Mouse (Mus musculus) adrenal gland, adult 8-10 months (tissue): Measurements from ENCODE around the gene Tctex1d1. TPM values are rescaled to one million over a fixed set of nuclear protein-coding genes. Genes with fewer than 3 reads are reported as not detected.

ENCODE experiments used
- DNase-seq: peaks from one replicate; pipeline ENCODE4 v3.0.0; 2022
- total RNA-seq, 4 experiments: library from RNA; stranded (reverse); gene quantifications; 2 replicates each; pipeline ENCODE4 v1.2.4; 2022

Gene Tctex1d1
- total RNA-seq, 4 experiments from 2014 or later = not detected

DNA sequence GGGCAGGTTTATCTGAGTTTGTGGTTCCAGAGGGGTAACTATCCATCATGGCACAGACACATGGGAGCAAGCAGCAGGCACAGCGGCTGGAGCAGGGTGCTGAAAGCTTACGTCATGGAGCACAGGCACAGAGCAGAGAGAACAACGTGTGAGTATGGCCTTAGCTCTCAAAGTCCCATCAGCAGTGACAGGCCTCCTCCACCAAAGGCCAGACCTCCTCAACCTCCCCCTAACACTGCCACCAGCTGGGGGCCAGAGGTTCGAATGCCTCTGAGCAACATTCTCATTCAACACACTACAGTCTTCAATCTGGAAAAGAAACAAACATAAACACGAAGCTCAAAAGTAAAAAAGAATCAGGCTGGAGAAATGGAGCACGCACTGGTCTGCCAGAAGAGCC, 10.1 kb downstream of the Tctex1d1 start:
- no peak for DNase-seq

DNA sequence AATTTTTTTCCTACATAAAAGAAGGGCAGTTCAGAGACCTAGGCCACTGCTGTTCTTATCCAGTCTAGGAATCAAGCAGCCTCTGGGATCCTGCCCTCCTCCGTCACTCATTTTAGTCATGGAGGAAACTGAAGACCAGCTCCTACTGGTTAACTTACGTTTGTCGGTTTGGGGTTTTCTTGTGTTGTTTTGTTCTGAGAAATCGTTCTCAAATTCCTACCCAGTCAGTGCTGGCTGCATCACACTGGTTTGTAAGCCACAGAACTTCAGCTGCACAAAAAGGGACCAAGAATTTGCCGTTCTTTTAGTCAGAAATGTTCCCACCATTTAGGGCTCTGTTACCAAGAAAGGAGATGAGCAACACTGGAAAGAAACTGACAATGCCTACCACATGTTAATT, 11.0 kb downstream of the Tctex1d1 start:
- no peak for DNase-seq

DNA sequence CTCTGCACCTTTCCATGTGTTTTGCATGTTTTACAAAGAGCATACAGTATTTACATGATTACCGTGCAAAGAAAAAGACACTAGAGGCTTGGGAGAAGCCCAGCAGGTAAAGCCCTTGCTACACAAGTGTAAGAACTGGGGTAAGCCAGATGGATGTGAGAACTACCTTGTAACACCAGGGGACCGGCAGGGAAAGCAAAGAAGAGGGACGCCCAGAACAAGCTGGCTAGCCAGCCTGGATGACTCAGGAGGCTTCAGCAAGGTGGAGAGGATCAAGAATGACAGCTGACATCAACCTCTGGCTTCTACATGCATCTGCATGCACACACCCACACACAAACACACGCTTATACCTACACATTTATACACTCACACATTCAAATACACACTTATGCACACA, 11.6 kb downstream of the Tctex1d1 start:
- DNase-seq = no peak

DNA sequence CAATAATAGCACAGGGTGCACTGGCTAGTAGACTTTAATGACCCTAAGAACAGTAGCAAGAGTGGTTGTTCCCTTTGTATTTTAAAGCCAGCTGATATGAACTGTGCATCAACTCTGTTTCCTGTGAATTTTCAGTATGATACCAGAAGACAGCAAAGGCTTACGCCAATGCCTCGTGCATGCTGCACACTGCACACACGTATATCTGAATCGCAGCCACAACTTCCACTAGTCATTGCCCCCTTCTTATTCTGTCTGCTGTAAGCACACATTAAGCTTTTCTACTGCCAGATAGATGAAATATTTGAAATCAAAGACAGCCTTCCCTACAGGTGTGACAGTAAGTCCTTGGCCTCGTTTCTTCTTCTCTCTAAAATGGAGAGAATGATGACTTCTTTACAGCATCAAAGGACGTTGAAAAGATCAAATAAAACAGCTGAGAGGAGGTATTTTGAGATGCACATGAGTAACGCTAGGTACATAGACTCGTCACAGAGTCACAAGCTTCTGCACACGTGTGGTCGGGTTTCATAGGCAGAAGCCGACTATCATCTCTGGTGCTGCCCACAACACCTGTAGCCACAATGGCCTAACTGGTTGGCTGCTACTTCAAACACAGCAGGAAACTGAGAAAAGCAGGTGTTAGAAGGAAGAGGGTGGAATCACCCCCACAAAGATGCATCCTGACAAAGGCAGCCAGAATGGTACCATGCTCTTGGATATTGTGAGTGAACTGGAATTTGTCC, 12.4 kb downstream of the Tctex1d1 start:
- DNase-seq = no peak

DNA sequence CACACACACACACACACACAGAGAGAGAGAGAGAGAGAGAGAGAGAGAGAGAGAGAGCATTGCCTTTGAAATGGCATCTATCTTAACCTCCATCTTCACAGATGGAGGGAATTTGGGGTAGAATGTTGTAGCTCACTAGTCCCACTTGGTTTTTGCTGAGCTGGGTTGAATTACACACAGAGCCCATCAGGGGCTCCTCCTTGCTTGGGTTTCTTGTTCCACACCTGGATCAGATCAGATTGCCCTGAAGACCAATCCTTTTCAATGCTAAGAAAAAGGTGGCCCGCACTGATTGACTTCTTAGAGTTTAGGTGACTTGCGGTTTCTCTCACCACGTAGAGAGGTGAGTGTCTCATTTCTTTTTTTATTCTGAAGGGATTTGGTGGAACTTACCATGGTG, 13.3 kb downstream of the Tctex1d1 start:
- no peak for DNase-seq

DNA sequence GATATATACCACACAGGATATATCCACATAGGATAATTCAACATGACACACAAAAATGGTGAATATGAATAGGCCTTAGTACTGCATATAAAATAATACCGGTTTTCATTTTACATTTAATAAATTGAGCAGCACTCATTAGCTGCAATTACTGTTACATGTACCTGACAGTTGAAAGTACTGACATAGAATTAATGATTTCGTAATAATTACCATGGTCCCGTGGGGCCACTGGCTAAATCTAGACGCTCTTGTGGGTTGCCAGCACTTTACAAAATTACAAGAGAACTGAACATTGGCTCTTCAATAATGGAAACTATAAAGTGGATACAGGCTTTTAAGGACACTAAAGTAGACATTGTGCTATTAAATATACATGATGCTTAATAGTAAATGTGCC, 26.3 kb downstream of the Tctex1d1 start:
- no peak for DNase-seq

DNA sequence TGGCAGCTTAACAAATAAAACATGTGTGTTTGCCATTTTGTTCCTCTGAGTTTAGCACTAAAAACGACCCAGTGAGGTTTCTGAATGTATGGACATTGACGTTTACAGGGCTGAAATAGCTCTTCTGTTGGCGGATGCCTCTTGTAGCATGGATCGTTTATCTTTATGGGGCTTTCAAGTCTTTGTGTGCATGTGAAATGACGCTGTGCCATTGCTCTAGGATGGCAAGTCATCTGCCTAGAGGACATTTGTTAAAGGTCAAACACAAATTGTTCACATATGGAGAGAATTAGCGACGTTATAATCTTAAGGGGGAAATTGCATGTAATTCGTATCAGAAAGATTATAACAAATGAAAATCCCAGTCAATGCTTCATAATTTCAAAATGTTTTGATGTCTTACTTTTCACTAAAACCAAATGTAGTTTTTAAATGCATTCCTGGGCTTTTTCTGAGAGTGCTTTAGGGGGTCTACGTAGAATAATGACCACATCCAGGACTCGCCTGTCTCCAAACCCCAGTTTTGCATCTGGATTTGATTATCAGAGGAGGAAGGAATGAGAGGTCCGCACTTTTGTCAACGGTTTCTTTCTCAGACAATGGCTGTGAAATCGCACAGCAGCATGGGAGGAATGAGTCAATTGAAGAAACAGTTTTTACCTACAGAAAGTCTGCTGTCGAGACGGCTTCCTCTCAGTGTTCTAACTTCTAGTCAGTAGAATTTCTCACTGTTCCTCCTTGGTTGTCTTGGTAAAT, 27.0 kb downstream of the Tctex1d1 start:
- DNase-seq = no peak

DNA sequence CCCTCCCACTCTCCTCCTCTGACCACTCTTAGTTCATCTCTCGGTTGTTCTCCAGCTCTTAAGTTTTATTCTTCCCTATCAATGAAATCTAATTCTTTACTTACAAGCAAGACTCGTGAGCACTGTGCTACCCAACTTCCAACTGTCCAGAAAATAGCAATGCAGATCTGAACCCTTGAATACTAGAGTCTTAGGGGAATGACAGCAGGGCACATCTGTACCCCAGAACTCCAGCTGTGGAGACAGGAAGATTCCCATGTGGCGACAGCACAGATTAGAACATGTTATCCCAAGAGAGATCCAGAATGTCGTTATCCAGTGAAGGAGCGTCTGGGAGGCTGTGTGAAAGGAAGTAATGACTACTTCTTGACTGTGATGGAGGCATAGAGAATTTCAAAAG, 27.9 kb downstream of the Tctex1d1 start:
- no peak for DNase-seq

DNA sequence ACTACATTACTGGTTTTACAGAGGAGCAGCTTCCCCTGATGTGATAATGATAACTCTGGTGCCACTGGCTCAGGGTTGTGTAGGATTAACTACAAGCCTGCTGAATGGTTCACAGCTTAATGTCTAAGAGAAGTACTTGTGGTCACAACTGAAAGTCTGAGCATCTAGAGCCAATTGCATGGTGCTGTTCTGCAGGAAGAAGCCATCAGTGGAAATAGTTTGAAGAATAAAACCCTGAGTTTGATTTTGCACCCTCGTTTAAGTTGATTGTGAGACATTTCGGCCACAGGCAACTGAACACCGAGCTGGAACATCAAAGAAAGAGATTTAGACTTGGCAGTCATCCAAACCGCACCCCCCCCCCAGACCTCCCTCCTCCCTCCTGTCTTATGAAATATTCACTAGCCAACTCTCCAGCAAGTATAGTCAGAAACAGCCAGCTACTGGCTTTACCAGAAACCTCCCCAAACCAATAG, 28.6 kb downstream of the Tctex1d1 start:
- no peak for DNase-seq

DNA sequence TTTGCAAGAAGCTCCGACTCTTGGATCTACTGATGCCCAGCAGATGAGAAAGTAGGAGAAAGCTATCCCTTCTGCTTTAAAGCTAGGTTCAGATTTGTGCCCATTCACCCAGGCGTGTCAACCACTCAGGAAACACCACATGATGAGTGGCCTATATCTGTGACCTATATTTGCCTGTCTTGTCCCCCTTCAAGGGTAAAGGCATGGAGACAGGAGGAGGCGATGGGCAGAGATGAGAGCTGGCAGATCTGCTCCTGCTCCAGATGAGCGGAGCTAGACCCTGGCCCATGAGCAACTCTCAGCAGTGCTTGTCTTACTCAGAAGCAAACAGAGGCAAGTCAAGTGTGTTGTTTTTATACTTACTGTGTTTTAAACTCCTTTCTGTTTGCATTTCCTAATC, 32.3 kb downstream of the Tctex1d1 start:
- no peak for DNase-seq

DNA sequence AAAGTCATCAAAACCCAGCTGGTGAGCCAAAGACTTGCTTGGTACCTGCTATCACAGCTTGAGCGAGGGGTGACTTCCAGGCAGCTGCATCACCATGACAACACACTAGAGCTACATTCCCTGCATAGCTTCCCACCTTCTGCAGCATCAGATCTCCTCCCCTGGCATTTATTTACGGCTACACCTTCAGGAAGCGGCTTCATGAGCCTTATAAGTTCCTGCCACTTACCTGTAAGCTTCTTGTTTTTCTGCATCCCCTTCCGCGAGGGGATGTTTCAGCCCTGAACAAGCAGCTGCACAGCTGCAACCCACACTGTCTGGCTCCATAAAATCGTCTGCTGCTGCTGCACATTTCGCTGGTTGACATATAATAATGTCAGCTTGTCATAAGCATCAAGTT, 33.4 kb downstream of the Tctex1d1 start:
- DNase-seq = no peak

DNA sequence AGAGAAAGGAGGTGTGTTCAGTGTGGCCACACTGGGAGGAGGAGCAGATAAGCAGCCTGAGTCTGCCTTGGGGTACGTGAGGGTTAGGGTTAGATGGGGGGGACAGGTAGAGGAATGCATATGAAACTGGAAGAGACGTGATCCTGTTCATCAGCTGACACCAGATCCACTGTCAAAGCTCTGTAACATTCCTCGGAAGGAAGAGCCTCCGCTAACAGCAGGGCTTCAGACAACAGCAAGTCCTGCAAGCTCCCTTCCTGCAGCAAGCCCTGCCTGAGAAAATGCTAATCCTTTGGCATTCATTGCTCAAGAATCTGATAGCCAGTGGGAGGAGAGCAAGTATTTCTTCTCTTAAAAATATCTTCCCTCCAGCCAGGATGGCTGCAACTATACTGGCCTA, 35.1 kb downstream of the Tctex1d1 start:
- no peak for DNase-seq

DNA sequence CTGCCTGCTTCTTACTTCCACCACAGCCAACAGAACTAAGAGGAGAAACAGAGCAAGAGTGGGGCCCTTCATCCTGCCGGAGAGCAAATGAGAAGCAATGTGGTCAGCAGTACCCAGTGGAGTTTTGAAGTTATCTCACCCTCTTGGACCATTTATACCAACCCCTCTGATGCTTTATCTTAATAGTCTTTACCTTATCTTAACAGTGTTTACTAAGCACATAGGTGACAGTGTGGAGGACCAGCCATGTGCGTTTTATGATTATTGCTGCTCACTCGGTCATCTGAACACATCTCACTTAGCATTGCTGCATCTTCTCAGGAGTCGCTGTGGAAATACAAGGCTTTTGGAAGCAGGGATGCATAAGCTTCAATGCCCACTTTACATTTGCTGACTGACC, 48.2 kb downstream of the Tctex1d1 start, which contains the start of gene Insl5:
Insl5 (minus strand) TSS at position 222 of the 400 bp plus-strand sequence.
- DNase-seq = no peak

DNA sequence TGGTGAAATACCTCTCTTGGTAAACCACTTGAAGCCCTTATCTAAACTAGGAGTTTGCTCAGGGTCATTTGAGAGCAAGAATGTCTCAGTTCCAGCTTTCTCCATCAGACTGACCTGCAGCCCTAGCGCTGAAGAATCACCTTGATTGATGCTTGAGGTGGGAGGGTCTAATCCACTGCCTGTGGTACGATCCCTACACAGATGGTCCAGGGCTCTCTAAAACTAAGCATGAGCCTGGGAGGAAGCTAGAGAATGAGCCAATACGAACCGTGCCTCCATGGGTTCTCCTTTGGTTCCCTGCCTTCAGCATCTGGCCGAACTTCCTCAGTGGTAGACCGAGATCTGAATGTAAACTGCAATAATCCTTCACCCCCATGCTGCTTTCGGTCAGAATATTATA, 49.3 kb downstream of the Tctex1d1 start:
- DNase-seq = no peak

DNA sequence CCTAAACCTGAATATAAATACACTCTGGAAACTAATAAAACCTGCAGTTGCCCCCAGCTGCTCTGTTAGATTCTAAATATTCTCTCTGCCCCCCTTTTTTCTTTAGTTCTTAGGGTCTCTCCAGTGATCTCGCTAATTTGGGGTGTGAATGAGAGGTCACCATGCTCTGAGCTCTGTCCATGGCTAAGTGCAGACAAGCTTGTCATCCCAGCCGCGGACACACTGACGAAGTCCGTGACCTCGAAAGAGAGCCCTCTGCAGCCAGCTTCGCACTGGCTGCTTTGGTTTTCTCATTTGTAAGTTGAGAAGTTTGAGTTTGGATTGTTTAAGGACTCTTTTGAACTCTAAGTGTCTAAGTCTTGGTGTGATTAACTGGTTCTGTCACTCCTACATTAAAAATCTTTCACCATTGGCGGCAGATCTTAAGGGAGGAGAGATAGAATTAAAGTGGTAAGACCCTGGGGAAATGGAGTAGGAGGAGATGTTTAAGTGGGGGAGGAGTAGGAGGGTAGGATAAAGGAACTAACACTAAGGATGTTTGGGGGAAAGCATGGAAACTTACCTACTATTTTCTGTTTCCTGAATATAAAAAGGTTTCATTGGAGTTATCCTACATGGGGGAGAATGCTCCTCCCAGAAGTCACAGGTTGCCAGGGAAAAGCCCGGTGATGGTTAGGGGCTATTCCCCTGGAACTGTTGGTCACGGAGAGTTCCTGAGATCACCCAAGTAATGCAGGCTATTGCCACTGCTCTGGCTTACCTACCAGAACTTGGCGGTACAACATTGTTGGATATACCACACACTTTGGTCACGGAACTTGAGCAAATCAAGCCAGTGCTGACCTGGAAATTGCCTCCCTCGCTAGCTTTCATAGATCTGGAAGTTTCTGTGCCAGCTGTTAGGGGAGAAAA, 50.0 kb downstream of the Tctex1d1 start:
- DNase-seq = no peak

DNA sequence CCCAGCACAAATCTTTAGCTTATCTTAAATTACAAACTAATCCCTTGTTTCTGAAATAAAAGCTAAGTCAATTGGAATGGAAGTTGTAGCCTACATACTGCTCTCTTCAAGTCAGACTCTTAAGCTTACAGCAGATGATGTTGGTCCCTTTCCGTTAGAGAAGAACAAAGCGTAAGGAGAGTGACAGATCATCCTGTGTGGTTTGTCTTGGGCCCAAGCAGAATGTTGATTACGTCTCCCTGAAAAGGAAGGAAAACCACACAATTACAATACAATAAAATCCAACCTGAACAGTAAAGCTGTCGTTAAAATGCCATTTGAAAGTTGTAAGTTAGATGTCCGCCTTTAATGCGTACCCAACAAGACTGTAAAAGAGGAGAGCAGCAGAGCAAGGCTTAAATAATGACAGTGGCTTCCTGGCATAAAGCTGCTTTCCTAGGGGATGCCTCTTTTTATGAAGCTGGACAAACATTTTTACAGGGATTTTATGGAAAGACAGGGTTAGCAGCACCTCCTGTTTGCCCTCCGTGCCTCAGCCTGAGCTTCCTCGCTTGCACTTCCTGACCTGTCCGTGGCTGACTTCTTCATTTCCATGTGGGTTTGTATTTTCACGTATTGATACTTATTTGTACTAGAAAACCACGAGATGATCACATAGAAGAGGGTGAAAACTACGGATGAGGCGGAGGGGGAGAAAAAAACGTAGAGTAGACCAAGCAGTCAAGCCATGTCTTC, 60.9 kb downstream of the Tctex1d1 start:
- no peak for DNase-seq

DNA sequence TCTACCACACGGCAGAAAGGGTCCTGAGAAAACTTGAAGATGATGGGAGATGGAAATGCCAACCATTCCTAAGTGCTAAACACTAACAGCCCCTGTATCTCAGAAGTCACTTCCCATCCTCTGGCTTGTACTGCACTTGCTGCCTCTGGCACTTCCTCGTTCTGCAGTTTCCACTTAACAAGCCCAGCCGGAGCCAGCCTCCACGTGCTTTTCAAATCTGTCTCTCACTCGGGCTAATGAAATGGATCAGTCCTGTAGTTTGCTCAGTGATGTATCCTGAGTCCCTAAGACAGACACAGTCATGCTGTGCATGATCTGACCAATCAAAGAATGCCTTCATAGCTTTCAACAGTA, 61.4 kb downstream of the Tctex1d1 start:
- no peak for DNase-seq

DNA sequence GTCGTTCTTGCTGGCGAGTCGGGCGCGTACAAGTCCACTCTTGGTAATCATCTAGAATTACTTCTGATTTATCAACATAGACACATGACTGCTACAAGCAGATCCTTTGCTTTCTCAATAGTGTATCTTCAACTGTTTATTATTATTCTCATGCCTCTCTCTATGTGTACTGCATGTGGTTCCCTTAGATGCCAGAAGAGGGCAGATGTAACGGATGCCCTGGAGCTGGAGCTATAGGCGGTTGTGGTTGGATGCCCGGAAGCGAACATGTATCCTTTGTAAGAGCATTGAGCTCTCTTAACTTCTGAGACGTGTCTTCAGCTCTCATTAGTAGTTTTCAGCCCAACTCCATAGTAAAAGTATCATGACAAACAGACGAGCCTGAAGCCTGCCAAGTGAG, 64.6 kb downstream of the Tctex1d1 start:
- no peak for DNase-seq

DNA sequence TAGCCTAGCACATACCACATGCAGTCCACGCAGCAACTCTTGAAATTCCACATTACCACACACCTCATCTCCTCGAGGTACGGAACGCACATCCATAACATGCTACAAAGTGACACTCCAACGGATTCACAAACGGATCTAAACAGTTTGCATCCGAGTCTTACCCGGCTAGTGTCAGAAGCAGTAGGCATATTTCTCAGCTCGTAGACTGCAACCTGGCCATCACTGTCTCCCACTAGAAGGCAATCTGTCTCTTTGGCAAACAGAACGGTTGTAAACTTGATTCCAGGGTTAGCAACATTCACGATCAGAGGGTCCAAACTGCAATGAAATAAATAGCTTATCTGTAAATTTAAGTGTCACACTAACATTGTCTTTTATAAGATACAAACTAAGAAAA, 69.6 kb downstream of the Tctex1d1 start:
- no peak for DNase-seq
